Mouse (Mus musculus) embryonic facial prominence, embryonic 13.5 days (tissue): ENCODE results near the gene Apip. TPM values are rescaled to one million over a fixed set of nuclear protein-coding genes. Genes with fewer than 3 reads are reported as not detected.

ENCODE experiments used
- ATAC-seq: fragments of 200-750 bp; cut with Nextera tagmentation; 2 replicates; pipeline ENCODE4 v1.8.0; 2017; ENCODE audit warnings: low read depth; ENCODE audit not compliant: insufficient number of reproducible peaks, insufficient read depth, low FRiP score, low TSS enrichment
- H3K27ac ChIP-seq: fragments of 300-500 bp; sonication (generic); 2 replicates; pipeline ENCODE4 v1.5.1; 2015; ENCODE audit warnings: moderate library complexity, mild to moderate bottlenecking, inconsistent platforms
- H3K27me3 ChIP-seq: fragments of 300-500 bp; sonication (generic); 2 replicates; pipeline ENCODE4 v1.6.1; 2015; ENCODE audit warnings: mild to moderate bottlenecking, inconsistent platforms
- H3K36me3 ChIP-seq: fragments of 300-500 bp; sonication (generic); 2 replicates; pipeline ENCODE4 v1.6.1; 2015; ENCODE audit warnings: mild to moderate bottlenecking, inconsistent platforms
- H3K4me1 ChIP-seq: fragments of 300-500 bp; sonication (generic); 2 replicates; pipeline ENCODE4 v1.6.1; 2015; ENCODE audit warnings: inconsistent platforms
- H3K4me2 ChIP-seq: fragments of 300-500 bp; sonication (generic); 2 replicates; pipeline ENCODE4 v1.6.1; 2015; ENCODE audit warnings: moderate library complexity, mild to moderate bottlenecking, inconsistent platforms
- H3K4me3 ChIP-seq: fragments of 300-500 bp; sonication (generic); 2 replicates; pipeline ENCODE4 v1.5.1; 2015; ENCODE audit warnings: mild to moderate bottlenecking, inconsistent platforms
- H3K9ac ChIP-seq: fragments of 300-500 bp; sonication (generic); 2 replicates; pipeline ENCODE4 v1.6.1; 2015; ENCODE audit warnings: mild to moderate bottlenecking, inconsistent platforms
- H3K9me3 ChIP-seq: fragments of 300-500 bp; sonication (generic); 2 replicates; pipeline ENCODE4 v1.6.1; 2016; ENCODE audit warnings: inconsistent platforms
- WGBS: fragments of 180-500 bp; shearing (Covaris S2); methylation state at CpG from one replicate; pipeline ENCODE4 v1.1.7; 2015; ENCODE audit warnings: mixed read lengths; 5-methylcytosine and 5-hydroxymethylcytosine counted together
- polyA plus RNA-seq: library from polyadenylated mRNA; unstranded; fragments of >200 nt; fragmentation: Nextera tagmentation; extraction: Ambion mirVana; gene quantifications from 2 replicates; pipeline ENCODE4 v1.2.1, GENCODE M21; 2015

Gene Apip
- polyA plus RNA-seq, 1 experiment from 2014 or later: 89.8 TPM

DNA sequence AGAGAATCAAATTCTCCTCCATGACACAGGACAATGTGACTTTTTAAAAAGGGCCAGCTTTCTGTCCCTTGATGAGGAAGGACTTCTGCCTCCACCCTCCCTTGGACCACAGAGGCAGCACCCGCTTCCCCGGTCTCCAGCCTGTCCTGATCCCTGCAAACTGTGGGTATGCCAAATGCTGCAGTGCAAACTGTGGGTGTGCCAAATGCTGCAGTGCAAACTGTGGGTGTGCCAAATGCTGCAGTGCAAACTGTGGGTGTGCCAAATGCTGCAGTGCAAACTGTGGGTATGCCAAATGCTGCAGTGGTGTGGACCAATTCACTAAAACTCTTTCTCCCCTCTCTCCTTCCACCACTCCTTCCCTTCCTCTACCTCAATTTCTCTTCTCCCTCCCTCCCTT, 32.7 kb downstream of the Apip start:
- Histone ChIP-seq H3K27me3 (no peaks in the 10 kb centered on the region), H3K36me3 (no peaks in the 10 kb centered on the region), H3K4me1 (peaks cover 11% of the 10 kb centered on the region), H3K4me3 (no peak overlapping the region), H3K9me3 (no peaks in the 10 kb centered on the region), H3K9ac (no peak overlapping the region), H3K4me2 (no peak overlapping the region), H3K27ac (no peak overlapping the region)
- 93% methylated on average over 2 of the region's 2 CpGs for WGBS
- no peak for ATAC-seq

DNA sequence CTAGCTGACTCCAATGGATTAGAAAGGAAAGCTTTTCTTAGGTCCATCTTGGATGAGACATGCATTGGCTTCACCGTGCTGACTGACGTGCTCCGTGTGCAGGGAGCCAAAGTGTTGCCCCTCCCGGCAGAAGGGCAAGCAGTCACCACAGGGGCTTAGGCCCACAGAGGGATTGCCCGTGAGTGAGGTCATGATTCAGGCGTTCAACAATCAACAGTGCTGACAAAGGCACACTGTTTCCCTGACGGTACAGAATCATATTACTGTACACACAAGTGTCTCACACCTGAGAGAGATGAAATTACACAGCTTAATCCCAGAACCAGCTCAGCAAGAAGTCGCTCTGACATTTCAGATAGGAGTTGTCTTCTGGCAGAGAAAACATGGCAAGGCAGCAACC, 38.2 kb downstream of the Apip start:
- WGBS: 49% methylated on average over 8 of the region's 8 CpGs
- H3K4me1 ChIP-seq: no peaks in the 10 kb centered on the region
- ATAC-seq: peak; percentile 59; the same call in 1 of the 2 replicates
- no peaks in the 10 kb centered on the region for H3K27me3 ChIP-seq
- no peak overlapping the region for H3K4me3 ChIP-seq
- H3K4me2 ChIP-seq: no peak overlapping the region
- H3K9ac ChIP-seq: no peak overlapping the region
- no peak overlapping the region; the same call in 1 of the 2 replicates for H3K27ac ChIP-seq
- H3K36me3 ChIP-seq: no peaks in the 10 kb centered on the region
- no peaks in the 10 kb centered on the region for H3K9me3 ChIP-seq

DNA sequence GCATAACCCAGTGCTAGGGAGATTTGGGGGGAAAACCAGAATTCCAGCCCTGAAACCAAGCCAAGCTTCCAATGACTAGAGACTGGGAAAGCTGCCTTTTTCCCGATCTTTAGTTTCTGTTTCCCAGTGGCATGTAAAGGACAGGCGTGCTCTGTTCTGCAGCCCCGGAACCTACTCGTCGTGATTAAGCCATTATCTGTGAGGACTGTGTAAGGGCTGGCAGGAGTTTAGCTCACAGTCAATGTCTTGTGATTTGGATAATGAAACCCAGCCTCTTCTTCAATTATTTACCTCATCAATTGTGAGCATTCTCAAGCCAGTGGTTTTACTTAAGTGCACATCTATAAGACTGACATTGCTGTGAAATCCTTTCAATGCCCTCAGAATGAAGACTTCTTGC, 43.7 kb downstream of the Apip start:
- 45% methylated on average over 5 of the region's 5 CpGs for WGBS
- Histone ChIP-seq H3K27me3 (no peaks in the 10 kb centered on the region), H3K4me2 (no peak overlapping the region), H3K9ac (no peak overlapping the region), H3K9me3 (no peaks in the 10 kb centered on the region), H3K36me3 (no peaks in the 10 kb centered on the region), H3K4me3 (no peak overlapping the region), H3K27ac (no peak overlapping the region), H3K4me1 (0 out of 2 replicates have a peak, but pooled peaks cover 7% of the 10 kb centered on the region)
- ATAC-seq: no peak

DNA sequence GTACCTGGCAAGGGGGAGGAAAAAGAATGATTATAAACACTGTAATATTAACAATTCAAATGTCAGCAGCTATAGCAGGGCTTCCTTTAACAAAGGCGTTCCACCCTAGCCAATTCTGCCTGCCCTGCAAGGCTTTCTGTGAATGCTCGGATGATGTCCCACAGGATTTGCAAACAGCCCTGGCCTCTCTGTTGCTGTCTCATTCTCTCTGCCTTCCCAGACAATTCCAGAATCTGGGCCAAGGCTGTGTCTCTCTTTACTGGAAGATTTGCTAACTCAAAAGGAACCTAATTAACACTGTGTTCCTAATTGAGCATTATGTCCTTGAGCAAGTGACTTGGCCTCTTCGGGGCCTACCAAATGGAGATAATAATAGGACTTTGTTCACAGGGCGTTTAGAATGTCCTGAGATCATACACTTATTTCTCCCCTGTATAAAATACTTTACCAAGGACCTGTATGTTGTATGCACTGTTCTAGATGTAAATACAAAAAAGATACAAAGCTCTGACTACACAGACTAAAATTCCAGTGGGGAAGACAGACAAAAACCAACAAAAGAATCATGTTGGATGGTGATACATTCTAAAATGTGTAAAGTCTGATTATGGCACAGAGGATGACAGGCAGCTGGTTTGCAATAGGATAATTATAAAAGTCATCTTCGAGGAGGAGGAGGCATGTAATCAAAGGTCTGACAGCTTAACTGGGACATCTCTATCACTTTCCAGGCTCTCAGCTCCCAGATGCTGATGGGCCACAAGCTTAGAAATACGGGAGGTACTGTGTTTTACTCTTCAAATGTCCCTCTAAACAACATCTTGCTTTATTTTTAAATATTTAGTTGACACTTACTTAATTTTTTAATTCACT, 45.1 kb downstream of the Apip start:
- no peaks in the 10 kb centered on the region for H3K9me3 ChIP-seq

DNA sequence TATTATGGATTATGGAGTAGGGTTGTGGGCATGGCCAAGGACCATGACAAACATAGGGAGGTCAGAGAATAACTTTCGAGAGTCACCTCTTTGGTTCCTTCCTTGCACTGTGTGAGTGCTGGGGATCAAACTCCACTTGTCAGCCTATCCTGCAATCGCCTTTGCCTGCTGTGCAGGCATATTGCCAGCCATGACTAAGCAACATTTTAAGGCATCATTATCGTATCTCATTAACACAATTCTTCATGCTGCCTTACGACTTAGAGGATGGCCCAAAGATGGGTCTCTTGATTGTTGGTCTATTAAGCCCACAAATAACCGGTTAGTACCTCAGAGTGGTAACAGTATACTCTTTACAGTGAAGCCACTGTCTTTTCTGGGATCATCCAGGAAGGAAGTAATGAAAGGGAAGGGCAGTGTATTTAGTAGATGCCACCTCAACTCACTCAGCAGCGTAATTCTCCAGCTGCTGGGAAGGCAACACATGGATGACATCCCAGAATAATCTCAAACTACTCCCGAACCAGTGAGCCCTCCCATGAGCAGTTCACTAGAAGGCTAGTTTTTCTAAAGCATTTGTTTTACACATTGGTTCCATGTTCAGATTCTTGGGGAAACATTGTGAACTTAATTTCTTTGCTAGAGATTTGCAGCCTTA, 45.9 kb downstream of the Apip start:
- 0 out of 2 replicates have a peak, but pooled peaks cover 7% of the 10 kb centered on the region for H3K4me1 ChIP-seq
- H3K4me3 ChIP-seq: no peak overlapping the region
- no peaks in the 10 kb centered on the region for H3K9me3 ChIP-seq
- ATAC-seq: no peak
- H3K27me3 ChIP-seq: no peaks in the 10 kb centered on the region
- 77% methylated on average over 7 of the region's 7 CpGs for WGBS
- no peak overlapping the region for H3K27ac ChIP-seq
- H3K4me2 ChIP-seq: no peak overlapping the region
- no peak overlapping the region for H3K9ac ChIP-seq
- H3K36me3 ChIP-seq: no peaks in the 10 kb centered on the region

More for the DNA sequence above, 45.1 kb downstream of the Apip start:
- no peak for ATAC-seq
- H3K4me3 ChIP-seq: no peak overlapping the region
- H3K27ac ChIP-seq: no peak overlapping the region
- H3K27me3 ChIP-seq: no peaks in the 10 kb centered on the region
- no peak overlapping the region for H3K9ac ChIP-seq
- H3K4me2 ChIP-seq: no peak overlapping the region
- H3K4me1 ChIP-seq: 0 out of 2 replicates have a peak, but pooled peaks cover 7% of the 10 kb centered on the region
- H3K36me3 ChIP-seq: no peaks in the 10 kb centered on the region
- 62% methylated on average over 6 of the region's 6 CpGs for WGBS

DNA sequence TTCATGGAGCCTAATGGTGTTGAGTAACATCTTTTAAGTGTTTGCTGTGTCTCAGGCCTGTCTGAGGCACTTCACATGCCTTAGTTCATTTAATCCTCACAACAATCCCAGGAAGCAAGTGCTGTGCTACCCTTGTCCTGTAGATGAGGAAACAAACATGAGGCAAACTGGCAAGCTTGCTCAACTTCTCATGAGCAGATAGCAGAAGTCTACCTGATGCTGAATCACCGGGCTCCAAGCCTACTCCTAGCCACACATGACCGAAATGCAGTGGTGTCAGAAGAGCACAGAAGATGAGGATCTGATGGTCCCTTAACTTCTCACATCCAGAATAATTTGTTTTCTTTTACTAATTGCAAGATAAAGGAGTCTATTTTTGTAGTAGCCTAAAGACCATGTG, 56.2 kb downstream of the Apip start:
- H3K27ac ChIP-seq: no peak overlapping the region
- no peak overlapping the region for H3K9ac ChIP-seq
- no peak overlapping the region for H3K4me2 ChIP-seq
- no peak overlapping the region for H3K4me3 ChIP-seq
- H3K4me1 ChIP-seq: no peaks in the 10 kb centered on the region
- WGBS: 92% methylated on average over 2 of the region's 2 CpGs
- H3K9me3 ChIP-seq: no peaks in the 10 kb centered on the region
- H3K27me3 ChIP-seq: no peaks in the 10 kb centered on the region
- ATAC-seq: no peak
- no peaks in the 10 kb centered on the region for H3K36me3 ChIP-seq

DNA sequence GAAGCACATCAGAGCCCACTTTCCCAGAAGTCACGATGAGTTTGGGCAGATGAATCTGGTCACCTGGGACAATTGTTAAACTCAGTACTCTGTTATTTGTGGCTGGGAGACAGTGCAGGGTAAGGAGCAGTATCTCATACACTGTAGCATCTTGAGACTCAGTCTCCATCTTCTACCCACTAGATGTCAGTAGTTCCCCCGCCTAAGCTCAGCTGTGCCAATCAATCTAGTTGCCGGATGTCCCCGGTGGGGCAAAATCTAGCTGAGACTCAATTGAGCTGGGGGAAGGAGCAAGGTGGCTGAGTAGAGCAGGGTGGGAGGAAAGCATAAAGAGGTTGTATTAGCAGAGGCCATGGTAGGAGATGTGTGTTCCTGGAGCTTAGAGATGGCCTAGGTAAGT, 57.7 kb downstream of the Apip start:
- no peak for ATAC-seq
- Histone ChIP-seq H3K36me3 (no peaks in the 10 kb centered on the region), H3K9ac (no peak overlapping the region), H3K9me3 (no peaks in the 10 kb centered on the region), H3K27ac (no peak overlapping the region), H3K27me3 (no peaks in the 10 kb centered on the region), H3K4me2 (no peak overlapping the region), H3K4me1 (peaks cover 6% of the 10 kb centered on the region; the same call in 1 of the 2 replicates), H3K4me3 (no peak overlapping the region)
- 28% methylated on average over 4 of the region's 4 CpGs for WGBS

DNA sequence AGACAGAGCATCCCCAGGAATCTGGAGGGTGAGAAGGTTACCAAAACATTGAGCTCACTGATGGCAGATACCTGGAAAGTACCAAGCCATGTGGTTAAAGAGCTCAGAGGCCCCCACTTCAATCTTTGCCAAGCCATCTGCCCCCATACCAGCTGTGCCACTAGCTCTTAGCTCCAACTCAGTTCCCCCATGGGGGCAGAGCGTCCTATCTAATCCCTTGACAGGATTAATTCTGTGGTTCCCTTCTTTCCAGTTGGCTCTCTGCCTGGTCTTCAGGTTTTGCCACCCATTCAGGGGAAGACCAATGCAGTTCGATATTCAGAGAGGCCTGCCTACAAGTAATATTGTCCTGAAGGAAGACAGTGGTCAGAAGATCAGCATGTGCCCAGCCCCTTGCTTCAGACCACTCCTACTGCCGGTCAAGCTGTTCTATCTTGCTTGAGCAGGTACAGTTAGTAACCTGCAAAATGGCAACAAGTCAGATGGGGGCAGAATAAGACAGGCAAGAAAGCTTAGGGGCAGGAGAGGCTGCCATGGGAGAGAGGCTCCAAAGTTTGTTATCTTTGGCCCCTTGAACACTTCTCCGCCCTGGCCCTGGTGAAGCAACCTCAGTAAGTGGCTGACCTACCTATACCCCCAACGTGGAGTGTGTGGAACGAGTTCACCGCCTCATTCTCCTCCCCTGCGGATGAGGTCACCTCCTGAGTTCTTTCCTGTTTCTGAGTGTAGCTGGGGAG, 65.2 kb downstream of the Apip start:
- Histone ChIP-seq H3K4me3 (no peak overlapping the region), H3K4me2 (no peak overlapping the region), H3K9ac (no peak overlapping the region), H3K4me1 (peaks cover 10% of the 10 kb centered on the region; the same call in 1 of the 2 replicates), H3K36me3 (no peaks in the 10 kb centered on the region), H3K27me3 (no peaks in the 10 kb centered on the region), H3K9me3 (no peaks in the 10 kb centered on the region), H3K27ac (no peak overlapping the region)
- no peak for ATAC-seq
- WGBS: 68% methylated on average over 8 of the region's 8 CpGs

Other genes with a start within 250 kb of the Apip start
- gene Cd44, start 172.0 kb upstream of the Apip start, polyA plus RNA-seq: 22.7 and 25.5 TPM in 2 replicates
- 37.4 and 38.7 TPM in 2 replicates for gene Pdhx, start 162 bp upstream of the Apip start, polyA plus RNA-seq
- 5.1 and 11.1 TPM in 2 replicates for gene Ehf, start 229.6 kb downstream of the Apip start, polyA plus RNA-seq